Mouse (Mus musculus): Measurements from ENCODE around the gene Slc45a2. TPM values are rescaled to one million over a fixed set of nuclear protein-coding genes. Genes with fewer than 3 reads are reported as not detected.

Slc45a2 gene
- not detected in 2 replicates for polyA plus RNA-seq (2015; fragmentation: Nextera tagmentation; extraction: Ambion mirVana)

GRCm38 (mm10) chr15:11000421-11000820 is at the start of gene Slc45a2:
Gene Slc45a2, plus strand, starts transcription at chr15:11000721.

GRCm38 (mm10) chr15:10951951-10952759 is 48.4 kb upstream of the Slc45a2 start, which contains the start of gene C1qtnf3:
Gene C1qtnf3, plus strand, starts transcription at chr15:10952332.

GRCm38 (mm10) chr15:10981377-10982063 is 19.0 kb upstream of the Slc45a2 start, which contains the start of gene Amacr:
Gene Amacr, plus strand, starts transcription at chr15:10981756.

GRCm38 (mm10) chr15:11037711-11038110 is 37.2 kb downstream of the Slc45a2 start, which contains the start of gene Rxfp3:
Gene Rxfp3, minus strand, starts transcription at chr15:11037991.

GRCm38 (mm10) chr15:11064558-11065411 is 64.3 kb downstream of the Slc45a2 start, which contains the start of gene Adamts12:
Gene Adamts12, plus strand, starts transcription at chr15:11064790.

Other genes starting within 250 kb of the Slc45a2 start
- 8.8 and 9.2 TPM in 2 replicates for gene C1qtnf3, start 48.4 kb upstream of the Slc45a2 start, polyA plus RNA-seq (2015; fragmentation: Nextera tagmentation; extraction: Ambion mirVana)
- 14.8 and 15.3 TPM in 2 replicates for gene Amacr, start 19.0 kb upstream of the Slc45a2 start, polyA plus RNA-seq (2015; fragmentation: Nextera tagmentation; extraction: Ambion mirVana)
- gene Rxfp3, start 37.3 kb downstream of the Slc45a2 start, polyA plus RNA-seq (2015; fragmentation: Nextera tagmentation; extraction: Ambion mirVana), result 2.5 and 3.2 TPM in 2 replicates
- 1.5 TPM in 2 replicates for gene Adamts12, start 64.1 kb downstream of the Slc45a2 start, polyA plus RNA-seq (2015; fragmentation: Nextera tagmentation; extraction: Ambion mirVana)